Mouse (Mus musculus) CH12.LX (cell line): ENCODE measurements around the gene Dlg2. TPM values are rescaled to one million over a fixed set of nuclear protein-coding genes. Genes with fewer than 3 reads are reported as not detected.

Experiments used
- DNase-seq: peaks from one replicate; pipeline ENCODE4 v3.0.0-alpha.2; 2013; ENCODE audit errors: extremely low read depth
- H3K27ac ChIP-seq: 2 replicates; pipeline ENCODE4 v1.5.1; 2012; ENCODE audit warnings: low read depth, mild to moderate bottlenecking, control low read depth, moderate library complexity; ENCODE audit not compliant: insufficient read depth
- H3K27me3 ChIP-seq: replicated peaks from 2 replicates; pipeline ENCODE3; 2012; ENCODE audit warnings: inconsistent platforms
- H3K36me3 ChIP-seq, 2 experiments: replicated peaks in 1 of 2; 2 replicates each; pipeline versions ENCODE3 to v1.6.1; 2012; ENCODE audit warnings: inconsistent platforms in 1 of 2, low read length in 1 of 2, mild to moderate bottlenecking in 1 of 2, mixed read lengths in 1 of 2, moderate library complexity in 1 of 2; ENCODE audit not compliant: control insufficient read depth in 1 of 2, insufficient read depth in 1 of 2
- H3K4me1 ChIP-seq, 2 experiments: 2 replicates each; pipeline ENCODE4 v1.6.1; 2012; ENCODE audit warnings: inconsistent platforms in 1 of 2, moderate library complexity in 1 of 2; ENCODE audit not compliant: insufficient read depth in 2 of 2, control insufficient read depth in 1 of 2
- H3K4me2 ChIP-seq: 2 replicates; pipeline ENCODE4 v1.6.1; 2012; ENCODE audit warnings: low read depth, mild to moderate bottlenecking, control low read depth; ENCODE audit not compliant: poor library complexity, insufficient read depth, severe bottlenecking
- H3K4me3 ChIP-seq, 3 experiments: fragments of 150-350 bp in 1 of 3; sonication (generic) in 1 of 3; replicated peaks in 1 of 3; 2 replicates each; pipeline versions ENCODE3 to v1.5.1; 2011 to 2012; ENCODE audit warnings: low read depth in 2 of 3, low read length in 2 of 3, mild to moderate bottlenecking in 2 of 3, moderate library complexity in 2 of 3, control low read depth in 1 of 3, improper control_type of control experiment in 1 of 3, inconsistent platforms in 1 of 3, mixed read lengths in 1 of 3; ENCODE audit not compliant: poor library complexity in 1 of 3
- H3K79me2 ChIP-seq: replicated peaks from 2 replicates; pipeline ENCODE4 v1.6.1; 2012; ENCODE audit warnings: mild to moderate bottlenecking, moderate library complexity; ENCODE audit not compliant: control insufficient read depth, poor library complexity, insufficient read depth, severe bottlenecking; ENCODE audit errors: extremely low read depth
- H3K9ac ChIP-seq: 2 replicates; pipeline ENCODE4 v1.6.1; 2012; ENCODE audit warnings: low read depth, mild to moderate bottlenecking, control low read depth, moderate library complexity; ENCODE audit not compliant: insufficient read depth
- H3K9me3 ChIP-seq: replicated peaks from 2 replicates; pipeline ENCODE3; 2012; ENCODE audit warnings: low read length, inconsistent platforms, mixed read lengths
- BHLHE40 ChIP-seq: IDR thresholded peaks from 2 replicates; pipeline ENCODE4 v1.6.1; 2011; ENCODE audit warnings: mild to moderate bottlenecking, low read depth, low read length, improper control_type of control experiment
- CHD1 ChIP-seq: IDR thresholded peaks from 2 replicates; pipeline ENCODE4 v1.6.1; 2012; ENCODE audit warnings: low read depth, low read length, improper control_type of control experiment, inconsistent platforms
- CHD2 ChIP-seq: IDR thresholded peaks from 2 replicates; pipeline ENCODE4 v1.6.1; 2011; ENCODE audit warnings: low read length, improper control_type of control experiment
- CTCF ChIP-seq, 2 experiments: IDR thresholded peaks in 1 of 2; conservative IDR thresholded peaks in 1 of 2; 2 replicates each; pipeline ENCODE4 v1.5.1; 2011 to 2012; ENCODE audit warnings: low read depth in 2 of 2, low read length in 2 of 2, improper control_type of control experiment in 1 of 2, inconsistent platforms in 1 of 2, mild to moderate bottlenecking in 1 of 2, moderate library complexity in 1 of 2
- ELF1 ChIP-seq: IDR thresholded peaks from 2 replicates; pipeline ENCODE4 v1.6.1; 2014; ENCODE audit warnings: low read depth, mild to moderate bottlenecking, inconsistent platforms, low read length, improper control_type of control experiment
- GABPA ChIP-seq: IDR thresholded peaks from 2 replicates; pipeline ENCODE4 v1.6.1; 2012; ENCODE audit warnings: low read depth, low read length, improper control_type of control experiment, inconsistent platforms; ENCODE audit not compliant: insufficient replicate concordance
- HCFC1 ChIP-seq: IDR thresholded peaks from 2 replicates; pipeline ENCODE4 v1.6.1; 2012; ENCODE audit warnings: low read depth, mild to moderate bottlenecking, inconsistent platforms, low read length, improper control_type of control experiment
- JUND ChIP-seq: conservative IDR thresholded peaks from 2 replicates; pipeline ENCODE4 v1.6.1; 2011; ENCODE audit warnings: low read depth, low read length, improper control_type of control experiment
- KAT2A ChIP-seq: IDR thresholded peaks from 2 replicates; pipeline ENCODE4 v1.6.1; 2012; ENCODE audit warnings: low read length, improper control_type of control experiment, inconsistent platforms; ENCODE audit not compliant: insufficient replicate concordance
- MAFK ChIP-seq: IDR thresholded peaks from 2 replicates; pipeline ENCODE4 v1.6.1; 2011; ENCODE audit warnings: low read length, improper control_type of control experiment; ENCODE audit not compliant: insufficient replicate concordance
- MAZ ChIP-seq: IDR thresholded peaks from 2 replicates; pipeline ENCODE4 v1.6.1; 2012; ENCODE audit warnings: low read depth, mild to moderate bottlenecking, inconsistent platforms, low read length, improper control_type of control experiment, moderate library complexity
- MEF2A ChIP-seq: IDR thresholded peaks from 2 replicates; pipeline ENCODE4 v1.6.1; 2014; ENCODE audit warnings: low read depth, mild to moderate bottlenecking, inconsistent platforms, low read length, improper control_type of control experiment, borderline replicate concordance
- MXI1 ChIP-seq: IDR thresholded peaks from 2 replicates; pipeline ENCODE4 v1.6.1; 2011; ENCODE audit warnings: mild to moderate bottlenecking, low read depth, low read length, improper control_type of control experiment
- NELFE ChIP-seq: IDR thresholded peaks from 2 replicates; pipeline ENCODE4 v1.6.1; 2011; ENCODE audit warnings: low read depth, low read length, improper control_type of control experiment
- NRF1 ChIP-seq: IDR thresholded peaks from 2 replicates; pipeline ENCODE4 v1.6.1; 2014; ENCODE audit warnings: low read depth, mild to moderate bottlenecking, inconsistent platforms, low read length, improper control_type of control experiment, moderate library complexity
- POLR2AphosphoS2 ChIP-seq: IDR thresholded peaks from 2 replicates; pipeline ENCODE4 v1.6.1; 2011; ENCODE audit warnings: low read depth, low read length, improper control_type of control experiment
- RAD21 ChIP-seq: IDR thresholded peaks from 2 replicates; pipeline ENCODE4 v1.6.1; 2011; ENCODE audit warnings: low read depth, mild to moderate bottlenecking, low read length, improper control_type of control experiment, moderate library complexity
- RCOR1 ChIP-seq: conservative IDR thresholded peaks from 2 replicates; pipeline ENCODE4 v1.6.1; 2012; ENCODE audit warnings: low read depth, mild to moderate bottlenecking, inconsistent platforms, low read length, improper control_type of control experiment
- SIN3A ChIP-seq: IDR thresholded peaks from 2 replicates; pipeline ENCODE4 v1.6.1; 2012; ENCODE audit warnings: low read length, improper control_type of control experiment, inconsistent platforms
- TBP ChIP-seq: conservative IDR thresholded peaks from 2 replicates; pipeline ENCODE4 v1.6.1; 2011; ENCODE audit warnings: low read depth, low read length, improper control_type of control experiment
- TCF12 ChIP-seq: IDR thresholded peaks from 2 replicates; pipeline ENCODE4 v1.6.1; 2014; ENCODE audit warnings: low read depth, mild to moderate bottlenecking, inconsistent platforms, low read length, improper control_type of control experiment
- UBTF ChIP-seq: IDR thresholded peaks from 2 replicates; pipeline ENCODE4 v1.6.1; 2012; ENCODE audit warnings: low read depth, mild to moderate bottlenecking, inconsistent platforms, low read length, improper control_type of control experiment, moderate library complexity
- ZMIZ1 ChIP-seq: IDR thresholded peaks from 2 replicates; pipeline ENCODE4 v1.6.1; 2012; ENCODE audit warnings: low read depth, mild to moderate bottlenecking, inconsistent platforms, low read length, improper control_type of control experiment
- dilution Hi-C: fragments of 300-500 bp; cut with MboI; formaldehyde crosslinking; loops from 2 replicates; pipeline ENCODE4 v1.14.3; 2020; ENCODE audit warnings: low sequenced_read_pairs; ENCODE audit not compliant: extremely low pct_unique_long_range_greater_than_20kb, extremely low pct_ligation_motif_present
- in situ Hi-C: fragments of 300-500 bp; cut with MboI; formaldehyde crosslinking; loops from 3 replicates; pipeline ENCODE4 v1.14.3; 2019; ENCODE audit warnings: low sequenced_read_pairs, low pct_ligation_motif_present, low pct_unique_long_range_greater_than_20kb, mixed read lengths
- polyA plus RNA-seq: library from polyadenylated mRNA; unstranded; fragments of >175 nt; gene quantifications from 2 replicates; pipeline ENCODE4 v1.2.1, GENCODE M21; 2012; ENCODE audit warnings: low read depth; ENCODE audit not compliant: insufficient read length
- total RNA-seq, 2 experiments: library from RNA; depleted of rRNA; stranded (reverse); fragments of 300-350 nt in 1 of 2; fragments of >200 nt in 1 of 2; gene quantifications; 2 replicates each; pipeline ENCODE4 v1.2.3; 2012 to 2014

Gene Dlg2
- total and polyA plus RNA-seq, 3 experiments = 0.36 TPM; not detected in 2

DNA sequence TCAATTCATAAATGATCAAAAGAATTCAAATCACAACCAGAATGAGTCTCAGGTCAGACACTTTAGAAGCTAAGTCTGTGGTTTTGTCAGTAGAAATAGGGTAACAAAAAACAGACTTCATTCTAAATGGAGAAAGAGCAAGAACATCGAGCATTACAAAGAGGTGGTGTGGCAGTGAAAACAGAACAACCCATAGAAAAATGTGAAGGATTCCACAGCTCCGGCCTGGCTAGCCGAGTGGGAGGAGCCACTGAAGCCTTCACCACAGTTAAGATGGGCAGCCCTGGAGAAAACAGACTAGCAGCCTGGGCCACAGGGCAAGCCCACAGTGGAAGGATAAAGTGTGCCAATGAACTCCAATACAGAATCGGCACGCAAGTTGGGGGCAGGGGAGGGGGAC, 1979.5 kb downstream of the Dlg2 start:
- no peaks in the 10 kb centered on the region for H3K36me3 ChIP-seq
- in situ Hi-C loops = no loop called here
- no peak overlapping the region for H3K27ac ChIP-seq
- H3K4me1 ChIP-seq = no peaks in the 10 kb centered on the region
- no peak overlapping the region for H3K4me2 ChIP-seq
- H3K79me2 ChIP-seq = no peaks in the 10 kb centered on the region
- DNase-seq = no peak
- no peaks in the 10 kb centered on the region for H3K9me3 ChIP-seq
- TF ChIP-seq RCOR1 (no peak), TBP (no peak), CTCF (conservative IDR thresholded peaks at IDR 0.05 in 1 of 2, IDR thresholded peaks at IDR 0.05 in 1 of 2; ENCODE audit: low read depth in 2 of 2, low read length in 2 of 2) (no peak), ZMIZ1 (no peak), NRF1 (no peak), NELFE (no peak), POLR2AphosphoS2 (no peak), SIN3A (no peak)
- dilution Hi-C loops = no loop called here
- H3K4me3 ChIP-seq = no peak overlapping the region
- H3K27me3 ChIP-seq = no peaks in the 10 kb centered on the region
- H3K9ac ChIP-seq = no peak overlapping the region

DNA sequence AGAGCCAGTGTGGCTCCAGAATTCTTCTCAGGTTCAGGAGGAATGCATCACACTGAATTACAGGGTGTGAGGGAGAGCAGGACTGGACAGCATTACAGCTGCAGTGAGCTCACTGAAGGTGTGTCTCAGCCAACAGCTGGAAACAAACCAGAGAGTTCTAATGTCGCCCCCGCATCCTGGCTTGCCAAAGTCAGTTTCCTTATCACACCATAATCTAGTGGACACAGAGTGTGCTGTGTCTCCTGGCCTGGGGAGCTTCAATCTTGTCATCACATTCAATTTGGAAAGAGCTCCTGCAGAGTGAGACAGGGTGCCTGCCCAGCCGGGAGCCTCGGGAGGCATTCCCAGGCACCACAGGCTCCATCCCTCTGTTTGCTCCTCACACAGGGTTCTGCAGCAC, 1981.3 kb downstream of the Dlg2 start:
- no peaks in the 10 kb centered on the region for H3K36me3 ChIP-seq
- no peaks in the 10 kb centered on the region for H3K27me3 ChIP-seq
- no peak for TF ChIP-seq BHLHE40
- H3K9ac ChIP-seq = no peak overlapping the region
- no peak overlapping the region for H3K4me3 ChIP-seq
- H3K4me1 ChIP-seq = peaks cover 0 to under 1% of the 10 kb centered on the region in 2 experiments; a peak in 1 of 4 replicates
- no peak overlapping the region for H3K4me2 ChIP-seq
- in situ Hi-C loops (no loop called here), dilution Hi-C loops (no loop called here)
- no peak overlapping the region for H3K27ac ChIP-seq
- no peak for DNase-seq
- no peaks in the 10 kb centered on the region for H3K79me2 ChIP-seq
- no peaks in the 10 kb centered on the region for H3K9me3 ChIP-seq

DNA sequence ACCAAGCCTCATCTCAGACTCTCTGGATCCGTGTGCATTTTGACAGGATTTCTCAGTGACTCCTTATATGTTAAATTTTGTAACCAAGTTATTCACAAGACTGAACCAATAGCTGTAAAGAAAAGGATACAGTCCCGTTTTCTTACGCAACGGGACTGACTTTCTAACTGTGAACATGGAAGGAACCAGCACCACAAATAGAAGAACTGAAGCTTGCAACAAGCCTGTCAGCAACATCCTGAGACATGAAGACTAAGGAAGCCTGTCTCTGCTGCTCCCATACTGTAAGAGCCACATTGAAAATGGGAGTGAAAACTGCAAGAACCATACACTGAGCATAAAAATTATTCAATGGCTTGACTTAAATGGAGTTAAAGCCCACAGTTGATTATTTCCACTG, 1981.8 kb downstream of the Dlg2 start:
- Histone ChIP-seq H3K27ac (no peak overlapping the region), H3K9ac (no peak overlapping the region), H3K27me3 (no peaks in the 10 kb centered on the region), H3K36me3 (no peaks in the 10 kb centered on the region), H3K4me3 (no peak overlapping the region), H3K79me2 (no peaks in the 10 kb centered on the region), H3K9me3 (no peaks in the 10 kb centered on the region), H3K4me1 (peaks cover 0 to 5% of the 10 kb centered on the region in 2 experiments; a peak in 2 of 4 replicates)
- dilution Hi-C loops = no loop called here
- in situ Hi-C loops = no loop called here
- no peak for DNase-seq
- no peak for TF ChIP-seq RCOR1
- no peak for TF ChIP-seq UBTF
- TF ChIP-seq CHD2 = no peak
- no peak for TF ChIP-seq JUND
- no peak for TF ChIP-seq MXI1
- TF ChIP-seq CHD1 = no peak
- TF ChIP-seq MAFK = no peak
- no peak for TF ChIP-seq TBP
- TF ChIP-seq ELF1 = no peak
- no peak for TF ChIP-seq GABPA
- no peak for TF ChIP-seq TCF12
- TF ChIP-seq MAZ = no peak
- no peak for TF ChIP-seq KAT2A
- no peak for TF ChIP-seq MEF2A
- no peak for TF ChIP-seq RAD21
- no peak for TF ChIP-seq HCFC1
- TF ChIP-seq, all 38 proteins: peak for 0
- H3K4me2 ChIP-seq = no peak overlapping the region
